Mouse (Mus musculus) spleen, adult 2 months (tissue): ENCODE data around the gene Accs.

ENCODE experiments used
- CTCF ChIP-seq: fragments of 200-500 bp; IDR thresholded peaks from 2 replicates; pipeline ENCODE4 v1.5.1; 2011; ENCODE audit warnings: mild to moderate bottlenecking, inconsistent platforms; ENCODE audit not compliant: insufficient read depth, insufficient read length, insufficient replicate concordance; ENCODE audit errors: extremely low read depth
- POLR2A ChIP-seq: fragments of 200-500 bp; IDR thresholded peaks from 2 replicates; pipeline ENCODE4 v1.6.1; 2011; ENCODE audit warnings: low read depth, low read length, inconsistent platforms

GRCm38 (mm10) chr2:93805523-93805922, 44.2 kb downstream of the Accs start:
- TF ChIP-seq POLR2A, result no peak
- no peak for TF ChIP-seq CTCF
